Mouse (Mus musculus): ENCODE measurements around the gene Nbea.

The Nbea gene

GRCm38 (mm10) chr3:55835207-55835606 is 348.3 kb downstream of the Nbea start:
- in situ Hi-C loops (cut with MboI; ENCODE audit: unreplicated experiment in 2 of 2): no loop called here

GRCm38 (mm10) chr3:55830226-55830625 is 353.3 kb downstream of the Nbea start:
- in situ Hi-C loops (cut with MboI; ENCODE audit: unreplicated experiment in 2 of 2): no loop called here

- in situ Hi-C loops (cut with MboI; ENCODE audit: unreplicated experiment in 2 of 2): no loop called here
These were observed 354.8 kb downstream of the Nbea start for GRCm38 (mm10) chr3:55828481-55829256.

- in situ Hi-C loops (cut with MboI; ENCODE audit: unreplicated experiment in 2 of 2): no loop called here
These were observed 358.6 kb downstream of the Nbea start for GRCm38 (mm10) chr3:55824864-55825263.

GRCm38 (mm10) chr3:55819598-55819997 is 363.9 kb downstream of the Nbea start:
- in situ Hi-C loops (cut with MboI; ENCODE audit: unreplicated experiment in 2 of 2): no loop called here

- in situ Hi-C loops (cut with MboI; ENCODE audit: unreplicated experiment in 2 of 2): no loop called here
These were observed 365.4 kb downstream of the Nbea start for GRCm38 (mm10) chr3:55818082-55818481.

- in situ Hi-C loops (cut with MboI; ENCODE audit: unreplicated experiment in 2 of 2): no loop called here
These were observed 366.7 kb downstream of the Nbea start for GRCm38 (mm10) chr3:55816638-55817375.

- in situ Hi-C loops (cut with MboI; ENCODE audit: unreplicated experiment in 2 of 2): no loop called here
These were observed 367.4 kb downstream of the Nbea start for GRCm38 (mm10) chr3:55816096-55816495.

GRCm38 (mm10) chr3:55814993-55815625 is 368.4 kb downstream of the Nbea start:
- in situ Hi-C loops (cut with MboI; ENCODE audit: unreplicated experiment in 2 of 2): no loop called here

GRCm38 (mm10) chr3:55794768-55795167 is 388.7 kb downstream of the Nbea start:
- in situ Hi-C loops (cut with MboI; ENCODE audit: unreplicated experiment in 2 of 2): no loop called here

GRCm38 (mm10) chr3:55793842-55794575 is 389.5 kb downstream of the Nbea start:
- in situ Hi-C loops (cut with MboI; ENCODE audit: unreplicated experiment in 2 of 2): no loop called here

GRCm38 (mm10) chr3:55792251-55792650 is 391.2 kb downstream of the Nbea start:
- in situ Hi-C loops (cut with MboI; ENCODE audit: unreplicated experiment in 2 of 2): no loop called here

GRCm38 (mm10) chr3:55790609-55791008 is 392.9 kb downstream of the Nbea start:
- in situ Hi-C loops (cut with MboI; ENCODE audit: unreplicated experiment in 2 of 2): no loop called here

GRCm38 (mm10) chr3:55789856-55790255 is 393.6 kb downstream of the Nbea start:
- in situ Hi-C loops (cut with MboI; ENCODE audit: unreplicated experiment in 2 of 2): no loop called here

GRCm38 (mm10) chr3:55788621-55789201 is 394.8 kb downstream of the Nbea start:
- in situ Hi-C loops (cut with MboI; ENCODE audit: unreplicated experiment in 2 of 2): no loop called here

- in situ Hi-C loops (cut with MboI; ENCODE audit: unreplicated experiment in 2 of 2): no loop called here
These were observed 395.3 kb downstream of the Nbea start for GRCm38 (mm10) chr3:55788214-55788586.

GRCm38 (mm10) chr3:55787487-55788213 is 395.9 kb downstream of the Nbea start:
- in situ Hi-C loops (cut with MboI; ENCODE audit: unreplicated experiment in 2 of 2): no loop called here

GRCm38 (mm10) chr3:55786835-55787486 is 396.5 kb downstream of the Nbea start:
- in situ Hi-C loops (cut with MboI; ENCODE audit: unreplicated experiment in 2 of 2): no loop called here

- in situ Hi-C loops (cut with MboI; ENCODE audit: unreplicated experiment in 2 of 2): no loop called here
These were observed 397.3 kb downstream of the Nbea start for GRCm38 (mm10) chr3:55785981-55786725.

All from v-Abl transformed pro-B cells (cell line).